In genomic region chr4:129795151-129795860, GRCm38 (mm10) we compare ENCODE assay signal across 8 mouse cellular contexts. TPM values are rescaled to one million over a fixed set of nuclear protein-coding genes. Genes with fewer than 3 reads are reported as not detected.
DNase-seq lines count a peak whose midpoint lies in the region; ATAC-seq and TF ChIP-seq lines count a peak whose summit lies in the region.

No protein-coding gene starts in this region.

- no peak for TF ChIP-seq CTCF in thymus, adult 2 months (IDR thresholded peaks at IDR 0.05; ENCODE audit: borderline replicate concordance, control insufficient read depth, extremely low read depth, insufficient read depth, low read length, poor library complexity)

- peaks cover 30% of the 10 kb centered on the region for H3K4me1 ChIP-seq in thymus, adult 2 months (replicated peaks; ENCODE audit: control insufficient read depth, insufficient read depth, low read length)
- H3K4me1 ChIP-seq in hindbrain, embryonic 13.5 days (replicated peaks): peaks cover 28% of the 10 kb centered on the region
- peaks cover 57% of the 10 kb centered on the region for H3K4me1 ChIP-seq in liver, embryonic 13.5 days (replicated peaks)
- peaks cover 27% of the 10 kb centered on the region for H3K4me1 ChIP-seq in neural tube, embryonic 13.5 days (replicated peaks)

- H3K4me3 ChIP-seq in thymus, adult 2 months (ENCODE audit: control insufficient read depth, insufficient read depth, low read length): no peak overlapping the region
- 0 out of 2 replicates have a peak overlapping the region, but pooled peaks have one; percentile 2 for H3K4me3 ChIP-seq in hindbrain, embryonic 13.5 days
- H3K4me3 ChIP-seq in liver, embryonic 13.5 days (replicated peaks): no peak overlapping the region
- no peak overlapping the region for H3K4me3 ChIP-seq in neural tube, embryonic 13.5 days

- H3K27me3 ChIP-seq in thymus, adult 2 months (ENCODE audit: control insufficient read depth, insufficient read depth, low read length): no peaks in the 10 kb centered on the region
- H3K27me3 ChIP-seq in hindbrain, embryonic 13.5 days: peaks cover 7% of the 10 kb centered on the region; the same call in 1 of the 2 replicates
- 0 out of 2 replicates have a peak, but pooled peaks cover 3% of the 10 kb centered on the region for H3K27me3 ChIP-seq in liver, embryonic 13.5 days
- H3K27me3 ChIP-seq in neural tube, embryonic 13.5 days: peaks cover 3% of the 10 kb centered on the region; the same call in 1 of the 2 replicates

- peak overlapping the region; percentile 34 for H3K4me2 ChIP-seq in hindbrain, embryonic 13.5 days
- H3K4me2 ChIP-seq in liver, embryonic 13.5 days: peak overlapping the region; percentile 25; the same call in 1 of the 2 replicates
- H3K4me2 ChIP-seq in neural tube, embryonic 13.5 days: peak overlapping the region; percentile 33

- no peaks in the 10 kb centered on the region for H3K36me3 ChIP-seq in thymus, adult 2 months (ENCODE audit: control insufficient read depth, insufficient read depth, low read length)
- no peaks in the 10 kb centered on the region for H3K36me3 ChIP-seq in hindbrain, embryonic 13.5 days
- no peaks in the 10 kb centered on the region for H3K36me3 ChIP-seq in liver, embryonic 13.5 days
- H3K36me3 ChIP-seq in neural tube, embryonic 13.5 days: no peaks in the 10 kb centered on the region

- H3K27ac ChIP-seq in thymus, adult 2 months (ENCODE audit: control insufficient read depth, insufficient read depth, low read length): peak overlapping the region; percentile 29; the same call in 1 of the 2 replicates
- peak overlapping the region; percentile 61 for H3K27ac ChIP-seq in hindbrain, embryonic 13.5 days
- peak overlapping the region; percentile 44 for H3K27ac ChIP-seq in liver, embryonic 13.5 days
- H3K27ac ChIP-seq in neural tube, embryonic 13.5 days (replicated peaks): peak overlapping the region; percentile 64

- DNase-seq in thymus, adult 2 months: no peak
- no peak for DNase-seq in thymus, postnatal 10 days (ENCODE audit: low spot score in 2 of 2)
- DNase-seq in gastrocnemius, adult 18-20 months (ENCODE audit: low spot score): peak; percentile 53
- no peak for DNase-seq in liver, embryonic 13.5 days
- DNase-seq in frontal cortex, postnatal 36 days (ENCODE audit: low spot score in 2 of 2): no peak
- no peak for DNase-seq in cerebellum, adult 9-10 months

- WGBS in thymus, adult 2 months: 81% methylated on average over 17 of the region's 17 CpGs
- 16% methylated on average over 17 of the region's 17 CpGs for WGBS in hindbrain, embryonic 13.5 days
- WGBS in liver, embryonic 13.5 days (ENCODE audit: insufficient replicate concordance): 41% methylated on average over 17 of the region's 17 CpGs
- WGBS in neural tube, embryonic 13.5 days: 17% methylated on average over 17 of the region's 17 CpGs

- ATAC-seq in hindbrain, embryonic 13.5 days (ENCODE audit: low FRiP score): no peak
- ATAC-seq in liver, embryonic 13.5 days (ENCODE audit: low read depth): no peak
- ATAC-seq in neural tube, embryonic 13.5 days (ENCODE audit: low read depth): peak; percentile 40; the same call in 1 of the 2 replicates

- no peaks in the 10 kb centered on the region for H3K9me3 ChIP-seq in hindbrain, embryonic 13.5 days
- no peaks in the 10 kb centered on the region for H3K9me3 ChIP-seq in liver, embryonic 13.5 days (replicated peaks)
- H3K9me3 ChIP-seq in neural tube, embryonic 13.5 days: no peaks in the 10 kb centered on the region

- no peak for TF ChIP-seq POLR2A in thymus, adult 2 months (IDR thresholded peaks at IDR 0.05; ENCODE audit: control insufficient read depth, extremely low read depth, insufficient read depth, low read length, poor library complexity)

- peak overlapping the region; percentile 44; the same call in 1 of the 2 replicates for H3K9ac ChIP-seq in hindbrain, embryonic 13.5 days
- H3K9ac ChIP-seq in liver, embryonic 13.5 days: no peak overlapping the region
- peak overlapping the region; percentile 43; the same call in 1 of the 2 replicates for H3K9ac ChIP-seq in neural tube, embryonic 13.5 days

RNA-seq across cellular contexts. Expression of gene Ptp4a2, which starts 15.7 kb away (rescaled TPM):
- 59.5 and 71.6 TPM in 2 replicates for polyA plus RNA-seq in thymus, adult 2 months (2012; rRNA removed)
- 100 to 1,000 TPM; 600 to 670 TPM for total RNA-seq in gastrocnemius, adult 18-20 months (2021)
- polyA plus RNA-seq in hindbrain, embryonic 13.5 days (2015; fragmentation: Nextera tagmentation; extraction: Ambion mirVana): 292 and 306 TPM in 2 replicates
- polyA plus RNA-seq in liver, embryonic 13.5 days (2015; fragmentation: Nextera tagmentation; extraction: Ambion mirVana): 236 and 269 TPM in 2 replicates
- 288 and 293 TPM in 2 replicates for polyA plus RNA-seq in neural tube, embryonic 13.5 days (2015; fragmentation: Nextera tagmentation; extraction: Ambion mirVana)

RNA-seq across cellular contexts. Expression of gene Khdrbs1, which starts 53.2 kb away (rescaled TPM):
- 126 and 209 TPM in 2 replicates for polyA plus RNA-seq in thymus, adult 2 months (2012; rRNA removed)
- 10 to 100 TPM; 22.7 to 24.3 TPM for total RNA-seq in gastrocnemius, adult 18-20 months (2021)
- 157 TPM in 2 replicates for polyA plus RNA-seq in hindbrain, embryonic 13.5 days (2015; fragmentation: Nextera tagmentation; extraction: Ambion mirVana)
- 37.6 and 41.5 TPM in 2 replicates for polyA plus RNA-seq in liver, embryonic 13.5 days (2015; fragmentation: Nextera tagmentation; extraction: Ambion mirVana)
- 150 and 165 TPM in 2 replicates for polyA plus RNA-seq in neural tube, embryonic 13.5 days (2015; fragmentation: Nextera tagmentation; extraction: Ambion mirVana)
